Mouse (Mus musculus): ENCODE measurements around the gene Sv2a. TPM values are rescaled to one million over a fixed set of nuclear protein-coding genes. Genes with fewer than 3 reads are reported as not detected.
A peak's percentile ranks its signal among the peaks of the same experiment; 100 is the strongest.

Gene Sv2a
- 1.8 and 2.0 TPM in 2 replicates for polyA plus RNA-seq (2011; ENCODE audit: insufficient read length, low read depth, missing spikeins)

- Histone ChIP-seq H3K4me3 (ENCODE audit: insufficient read depth, low read length) (peak within 1 kb of the TSS; percentile 68), H3K4me1 (ENCODE audit: control insufficient read depth, insufficient read depth, low read length) (peaks cover 4% of the 10 kb centered on the region; the same call in 1 of the 2 replicates), H3K27ac (ENCODE audit: insufficient read depth, low read length) (no peak within 1 kb of the TSS)
- TF ChIP-seq POLR2A (IDR thresholded peaks at IDR 0.05; ENCODE audit: low read depth, low read length) (no peak), CTCF (IDR thresholded peaks at IDR 0.05; ENCODE audit: borderline replicate concordance, insufficient read depth, low read length) (no peak)
These were observed at the start of gene Sv2a for GRCm38 (mm10) chr3:96180727-96181477. Sv2a (plus strand) TSS chr3:96181151.

GRCm38 (mm10) chr3:96132478-96132877 lies 48.5 kb upstream of the Sv2a start:
- Histone ChIP-seq H3K4me3 (ENCODE audit: insufficient read depth, low read length) (no peak overlapping the region), H3K4me1 (ENCODE audit: control insufficient read depth, insufficient read depth, low read length) (peaks cover 17% of the 10 kb centered on the region), H3K27ac (ENCODE audit: insufficient read depth, low read length) (no peak overlapping the region)
- TF ChIP-seq POLR2A (IDR thresholded peaks at IDR 0.05; ENCODE audit: low read depth, low read length) = no peak
- no peak for TF ChIP-seq CTCF (IDR thresholded peaks at IDR 0.05; ENCODE audit: borderline replicate concordance, insufficient read depth, low read length)

- no peak for TF ChIP-seq POLR2A (IDR thresholded peaks at IDR 0.05; ENCODE audit: low read depth, low read length)
- TF ChIP-seq CTCF (IDR thresholded peaks at IDR 0.05; ENCODE audit: borderline replicate concordance, insufficient read depth, low read length) = no peak
- H3K4me1 ChIP-seq (ENCODE audit: control insufficient read depth, insufficient read depth, low read length) = peaks cover 13% of the 10 kb centered on the region
- H3K27ac ChIP-seq (ENCODE audit: insufficient read depth, low read length) = peak overlapping the region; percentile 59
- H3K4me3 ChIP-seq (ENCODE audit: insufficient read depth, low read length) = no peak overlapping the region
These were observed 47.5 kb upstream of the Sv2a start for GRCm38 (mm10) chr3:96133327-96133905.

GRCm38 (mm10) chr3:96135011-96135410 lies 45.9 kb upstream of the Sv2a start:
- Histone ChIP-seq H3K4me1 (ENCODE audit: control insufficient read depth, insufficient read depth, low read length) (peaks cover 13% of the 10 kb centered on the region), H3K4me3 (ENCODE audit: insufficient read depth, low read length) (no peak overlapping the region), H3K27ac (ENCODE audit: insufficient read depth, low read length) (0 out of 2 replicates have a peak overlapping the region, but pooled peaks have one; percentile 11)
- TF ChIP-seq POLR2A (IDR thresholded peaks at IDR 0.05; ENCODE audit: low read depth, low read length) (no peak), CTCF (IDR thresholded peaks at IDR 0.05; ENCODE audit: borderline replicate concordance, insufficient read depth, low read length) (no peak)

- Histone ChIP-seq H3K4me1 (ENCODE audit: control insufficient read depth, insufficient read depth, low read length) (peaks cover 2% of the 10 kb centered on the region; the same call in 1 of the 2 replicates), H3K4me3 (ENCODE audit: insufficient read depth, low read length) (no peak overlapping the region), H3K27ac (ENCODE audit: insufficient read depth, low read length) (no peak overlapping the region)
- no peak for TF ChIP-seq CTCF (IDR thresholded peaks at IDR 0.05; ENCODE audit: borderline replicate concordance, insufficient read depth, low read length)
- TF ChIP-seq POLR2A (IDR thresholded peaks at IDR 0.05; ENCODE audit: low read depth, low read length) = no peak
These were observed 33.0 kb upstream of the Sv2a start for GRCm38 (mm10) chr3:96147950-96148349.

GRCm38 (mm10) chr3:96151836-96152235 lies 29.1 kb upstream of the Sv2a start:
- H3K27ac ChIP-seq (ENCODE audit: insufficient read depth, low read length) = no peak overlapping the region
- H3K4me3 ChIP-seq (ENCODE audit: insufficient read depth, low read length) = no peak overlapping the region
- no peak for TF ChIP-seq CTCF (IDR thresholded peaks at IDR 0.05; ENCODE audit: borderline replicate concordance, insufficient read depth, low read length)
- TF ChIP-seq POLR2A (IDR thresholded peaks at IDR 0.05; ENCODE audit: low read depth, low read length) = no peak

GRCm38 (mm10) chr3:96152611-96153010 lies 28.3 kb upstream of the Sv2a start:
- Histone ChIP-seq H3K4me3 (ENCODE audit: insufficient read depth, low read length) (no peak overlapping the region), H3K4me1 (ENCODE audit: control insufficient read depth, insufficient read depth, low read length) (peaks cover 2% of the 10 kb centered on the region; the same call in 1 of the 2 replicates), H3K27ac (ENCODE audit: insufficient read depth, low read length) (no peak overlapping the region)
- TF ChIP-seq POLR2A (IDR thresholded peaks at IDR 0.05; ENCODE audit: low read depth, low read length) (no peak), CTCF (IDR thresholded peaks at IDR 0.05; ENCODE audit: borderline replicate concordance, insufficient read depth, low read length) (no peak)

More at GRCm38 (mm10) chr3:96151836-96152235, 29.1 kb upstream of the Sv2a start:
- H3K4me1 ChIP-seq (ENCODE audit: control insufficient read depth, insufficient read depth, low read length) = peaks cover 2% of the 10 kb centered on the region; the same call in 1 of the 2 replicates

- TF ChIP-seq CTCF (IDR thresholded peaks at IDR 0.05; ENCODE audit: borderline replicate concordance, insufficient read depth, low read length) = no peak
- no peak for TF ChIP-seq POLR2A (IDR thresholded peaks at IDR 0.05; ENCODE audit: low read depth, low read length)
- H3K27ac ChIP-seq (ENCODE audit: insufficient read depth, low read length) = no peak overlapping the region
- peaks cover 7% of the 10 kb centered on the region for H3K4me1 ChIP-seq (ENCODE audit: control insufficient read depth, insufficient read depth, low read length)
- H3K4me3 ChIP-seq (ENCODE audit: insufficient read depth, low read length) = no peak overlapping the region
These were observed 25.4 kb upstream of the Sv2a start for GRCm38 (mm10) chr3:96155501-96155900.

- Histone ChIP-seq H3K4me3 (ENCODE audit: insufficient read depth, low read length) (no peak overlapping the region), H3K4me1 (ENCODE audit: control insufficient read depth, insufficient read depth, low read length) (peaks cover 12% of the 10 kb centered on the region), H3K27ac (ENCODE audit: insufficient read depth, low read length) (peak overlapping the region; percentile 95)
- no peak for TF ChIP-seq POLR2A (IDR thresholded peaks at IDR 0.05; ENCODE audit: low read depth, low read length)
- TF ChIP-seq CTCF (IDR thresholded peaks at IDR 0.05; ENCODE audit: borderline replicate concordance, insufficient read depth, low read length) = no peak
These were observed 21.1 kb upstream of the Sv2a start for GRCm38 (mm10) chr3:96159820-96160219.
